Comparison of ENCODE assay signal across 14 mouse cellular contexts in genomic region chr1:106346776-106347175, GRCm38 (mm10).
DNase-seq lines count a peak whose midpoint lies in the region; TF ChIP-seq lines count a peak whose summit lies in the region.
"Had no signal": no experiment of that assay in that cellular context is flagged by ENCODE, and none has a peak within 500 bp of the region (broad histone marks: within the 10 kb centered on the region; RNA-seq: fewer than 3 reads in every experiment).

No protein-coding gene starts in this region.

- H3K4me1 ChIP-seq in liver, adult 2 months (ENCODE audit: control insufficient read depth, insufficient read depth, low read length): no peaks in the 10 kb centered on the region
- H3K4me1 ChIP-seq: embryonic facial prominence, embryonic 13.5 days; limb, embryonic 13.5 days had no signal

- H3K9ac ChIP-seq in liver, adult 2 months (ENCODE audit: low read depth, low read length): no peak overlapping the region
- H3K9ac ChIP-seq: embryonic facial prominence, embryonic 13.5 days; limb, embryonic 13.5 days had no signal

- H3K27me3 ChIP-seq in liver, adult 2 months (ENCODE audit: control insufficient read depth, insufficient read depth, low read length): no peaks in the 10 kb centered on the region
- H3K27me3 ChIP-seq: embryonic facial prominence, embryonic 13.5 days; limb, embryonic 13.5 days had no signal

- peak; percentile 58 for TF ChIP-seq CTCF in liver, adult 2 months (IDR thresholded peaks at IDR 0.05; ENCODE audit: low read depth, low read length)

- H3K4me3 ChIP-seq in liver, adult 2 months (ENCODE audit: insufficient read depth, low read depth, low read length): no peak overlapping the region
- H3K4me3 ChIP-seq: embryonic facial prominence, embryonic 13.5 days; limb, embryonic 13.5 days had no signal

- H3K79me2 ChIP-seq in liver, adult 2 months (ENCODE audit: control insufficient read depth, insufficient read depth, low read length): no peaks in the 10 kb centered on the region; the same call in 1 of the 2 replicates

- peak; percentile 7 for DNase-seq in embryo, embryonic 11 days
- no peak for DNase-seq in embryo, embryonic 9.5 days (ENCODE audit: extremely low spot score)
- no peak for DNase-seq in liver, adult 2 months (ENCODE audit: extremely low read depth, low read depth, low spot score)
- DNase-seq in liver: no peak
- peak; percentile 44 for DNase-seq in 416B (ENCODE audit: low read depth)
- DNase-seq in R1 (ENCODE audit: low read depth, low spot score): peak; percentile 55
- no peak for DNase-seq in frontal cortex, postnatal 25 days (ENCODE audit: low spot score in 2 of 2)
- DNase-seq in layer of hippocampus, postnatal 25 days (ENCODE audit: extremely low spot score in 1 of 2, low spot score in 1 of 2): no peak
- DNase-seq: cerebellum, adult 9-11 months; kidney, adult 18-20 months; spleen, adult 18-20 months; thymus, adult 2 months had no signal

- no peak overlapping the region for H3K27ac ChIP-seq in liver, adult 2 months (replicated peaks; ENCODE audit: insufficient read depth, low read depth, low read length)
- H3K27ac ChIP-seq: embryonic facial prominence, embryonic 13.5 days; limb, embryonic 13.5 days had no signal

- H3K36me3 ChIP-seq in liver, adult 2 months (ENCODE audit: control insufficient read depth, insufficient read depth, low read length): peaks cover 29% of the 10 kb centered on the region

- no peak for TF ChIP-seq POLR2A in liver, adult 2 months (IDR thresholded peaks at IDR 0.05; ENCODE audit: extremely low read depth, insufficient read depth, low read length)

- 99% methylated on average over 3 of the region's 3 CpGs for WGBS in liver, adult 2 months

Comparison
In these comparisons a context has a peak if more than half of its experiments do, and no peak if none do; other contexts are left out.
1. DNase-seq: peak in embryo, embryonic 11 days (single experiment), 416B (single experiment) and R1 (single experiment); none in embryo, embryonic 9.5 days (single experiment), liver, adult 2 months (single experiment), liver (single experiment), frontal cortex, postnatal 25 days (0 of 2) and layer of hippocampus, postnatal 25 days (0 of 2).